ENCODE assay signal across 16 mouse cellular contexts in the genomic region with DNA sequence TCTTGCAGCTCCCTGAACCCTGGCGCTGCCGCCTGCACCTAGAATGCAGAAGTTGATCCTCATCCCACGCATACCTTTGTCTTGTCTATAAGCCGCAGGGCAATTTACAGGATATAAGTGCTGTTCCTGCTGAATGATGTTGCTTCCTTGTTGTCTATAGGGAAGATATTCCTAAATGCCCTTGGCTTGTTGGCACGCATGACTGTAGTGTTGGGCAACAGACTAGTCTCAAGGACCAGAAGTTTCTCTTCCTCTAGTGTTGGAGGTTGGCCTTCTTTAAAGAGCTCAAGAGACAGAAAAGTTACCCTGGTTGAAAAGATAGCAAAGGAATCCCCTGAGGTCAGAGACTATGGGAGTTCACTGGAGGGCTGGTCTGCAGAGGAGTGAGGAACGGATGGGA. TPM values are rescaled to one million over a fixed set of nuclear protein-coding genes. Genes with fewer than 3 reads are reported as not detected.
"Had no signal": no experiment of that assay in that cellular context is flagged by ENCODE, and none has a peak within 500 bp of the region (broad histone marks: within the 10 kb centered on the region; RNA-seq: fewer than 3 reads in every experiment).

No protein-coding gene starts in this region.

- DNase-seq: kidney, adult 8-10 months; kidney, postnatal 25 days; lung, adult 18-20 months; midbrain, embryonic 14.5 days; thymus, adult 18-20 months; thymus, postnatal 14 days had no signal

RNA-seq across cellular contexts. Expression of a gene that starts 29.5 kb away (rescaled TPM):
- total RNA-seq: left cerebral cortex, postnatal 10 days; megakaryocyte progenitor cell, adult 5-6 weeks had no signal
- polyA plus RNA-seq: kidney, embryonic 16.5 days; limb, embryonic 11.5 days; liver, embryonic 14.5 days; midbrain, embryonic 10.5 days; midbrain, embryonic 14.5 days; myocyte; neural tube, embryonic 11.5 days; neural tube, embryonic 15.5 days; stomach, embryonic 14.5 days had no signal

RNA-seq across cellular contexts. Expression of a gene that starts 37.8 kb away (rescaled TPM):
- total RNA-seq: megakaryocyte progenitor cell, adult 5-6 weeks had no signal
